Mouse (Mus musculus) thymus, postnatal 14 days (tissue): ENCODE measurements around the gene Rpl7a.

Experiments used
- DNase-seq: peaks from one replicate; pipeline ENCODE4 v3.0.0; 2021

Rpl7a gene

DNA sequence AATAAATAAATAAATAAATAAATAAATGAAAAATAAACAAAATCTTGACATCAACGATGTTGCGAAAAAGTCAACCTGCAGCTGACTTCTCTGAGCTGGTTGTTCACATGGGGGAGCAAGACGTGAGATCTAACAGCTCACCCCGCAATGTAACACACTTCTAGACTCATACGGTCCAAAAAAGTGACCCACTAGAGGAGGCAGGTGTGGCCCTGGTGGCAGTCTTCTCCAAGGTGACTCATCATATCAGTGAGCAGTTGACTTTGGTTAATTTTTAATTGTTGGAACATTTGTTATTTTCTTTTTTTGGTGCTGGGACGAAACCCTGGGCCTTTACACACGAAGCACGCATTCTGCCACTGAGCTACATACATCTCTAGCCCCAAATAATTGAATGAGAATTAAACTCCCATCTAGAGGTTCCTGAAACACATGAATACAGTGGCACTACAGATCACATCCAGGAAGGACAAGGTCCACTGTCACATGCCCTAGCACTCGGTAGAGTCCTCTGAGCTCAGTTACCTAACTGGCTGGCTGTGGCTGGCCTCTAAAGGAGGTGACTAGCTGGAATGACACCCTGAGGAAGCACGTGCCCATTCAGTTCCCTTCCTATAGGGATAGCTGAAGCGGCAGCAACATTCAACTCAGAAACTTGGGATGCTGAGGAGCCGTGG lies 46.4 kb downstream of the Rpl7a start:
- no peak for DNase-seq

DNA sequence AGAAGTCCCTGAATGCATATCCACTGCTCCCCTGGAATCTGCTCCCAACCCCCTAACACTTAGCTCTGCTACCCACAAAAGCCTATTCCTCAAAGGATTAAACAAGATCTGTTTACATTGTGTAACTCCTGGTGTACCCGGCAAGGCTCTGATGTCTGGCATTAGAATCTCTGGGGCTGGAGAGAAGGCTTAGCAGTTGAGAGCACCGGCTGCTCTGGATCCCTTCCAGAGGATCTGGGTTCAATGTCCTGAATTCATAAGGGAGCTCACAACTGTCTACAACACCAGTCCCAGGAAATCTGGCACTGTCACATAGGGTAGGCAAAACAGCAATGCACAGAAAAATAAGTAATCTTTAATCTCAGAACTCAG lies 46.9 kb downstream of the Rpl7a start:
- no peak for DNase-seq

DNA sequence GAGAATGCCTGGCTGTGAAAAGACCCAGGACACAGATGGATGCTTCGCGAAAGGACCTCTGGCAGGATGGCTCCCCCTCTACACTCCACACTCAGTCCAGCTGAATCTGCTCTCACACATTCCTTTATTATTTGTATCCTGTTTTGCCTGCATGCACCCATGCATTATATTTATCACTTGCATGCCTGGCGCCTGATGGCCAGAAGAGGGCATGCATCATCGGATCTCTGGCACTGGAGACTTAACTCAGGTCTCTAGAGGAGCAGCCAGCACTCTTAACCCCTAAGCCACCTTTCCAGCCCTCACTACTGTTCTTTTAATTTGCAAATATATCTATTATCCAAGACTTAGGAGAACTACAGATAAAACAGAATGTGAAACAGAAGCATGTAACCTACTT lies 50.2 kb downstream of the Rpl7a start:
- peak; percentile 45 for DNase-seq
